ENCODE assay signal across 21 mouse cellular contexts in the genomic region with DNA sequence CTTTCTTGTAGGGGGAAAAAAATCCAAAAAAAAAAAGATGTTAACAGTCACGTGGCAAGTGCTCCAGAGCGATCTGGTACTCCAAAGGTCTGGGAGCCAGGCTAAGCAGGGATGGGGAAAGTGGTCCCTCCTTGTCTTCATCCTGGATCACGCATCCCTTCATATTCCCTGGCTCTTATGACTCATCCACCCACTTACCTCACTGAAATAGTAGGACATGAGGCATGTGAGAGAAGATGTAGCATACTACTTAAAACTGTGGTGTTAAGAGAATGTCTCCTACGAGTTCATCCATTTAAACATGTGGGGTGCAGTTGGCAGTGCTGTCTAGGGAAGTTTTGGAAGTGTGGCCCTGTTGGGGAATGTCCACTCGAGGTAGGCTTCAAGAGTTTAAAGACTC.
"Had no signal": no experiment of that assay in that cellular context is flagged by ENCODE, and none has a peak within 500 bp of the region (broad histone marks: within the 10 kb centered on the region; RNA-seq: fewer than 3 reads in every experiment).

No protein-coding gene starts in this region.

- DNase-seq: kidney, adult 2 months; kidney, postnatal 25 days; layer of hippocampus, postnatal 36 days; liver, postnatal 0 days; lung, embryonic 14.5 days; spleen, adult 18-20 months; thymus, adult 18-20 months; thymus, postnatal 4 days had no signal

- H3K27ac ChIP-seq: kidney, postnatal 0 days; limb, embryonic 12.5 days; limb, embryonic 15.5 days; liver, embryonic 14.5 days; macrophage; midbrain, embryonic 15.5 days; neural tube, embryonic 12.5 days; neural tube, embryonic 15.5 days; stomach, embryonic 15.5 days had no signal

- H3K27me3 ChIP-seq: limb, embryonic 12.5 days; limb, embryonic 15.5 days; midbrain, embryonic 15.5 days; neural tube, embryonic 12.5 days; neural tube, embryonic 15.5 days; stomach, embryonic 15.5 days had no signal

- H3K36me3 ChIP-seq: midbrain, embryonic 15.5 days; neural tube, embryonic 12.5 days; neural tube, embryonic 15.5 days; stomach, embryonic 15.5 days had no signal

- ATAC-seq: intestine, postnatal 0 days; liver, postnatal 0 days; lung, postnatal 0 days; midbrain, embryonic 15.5 days had no signal

- H3K4me3 ChIP-seq: limb, embryonic 12.5 days; limb, embryonic 15.5 days; midbrain, embryonic 15.5 days; neural tube, embryonic 12.5 days; neural tube, embryonic 15.5 days; stomach, embryonic 15.5 days had no signal

- H3K4me1 ChIP-seq: limb, embryonic 12.5 days; limb, embryonic 15.5 days; neural tube, embryonic 12.5 days; neural tube, embryonic 15.5 days; stomach, embryonic 15.5 days had no signal

- H3K4me2 ChIP-seq: limb, embryonic 12.5 days; limb, embryonic 15.5 days; liver, embryonic 11.5 days; lung, embryonic 14.5 days; midbrain, embryonic 11.5 days; midbrain, embryonic 15.5 days; neural tube, embryonic 12.5 days; neural tube, embryonic 15.5 days; stomach, embryonic 15.5 days had no signal

- H3K9ac ChIP-seq: limb, embryonic 12.5 days; limb, embryonic 15.5 days; liver, embryonic 14.5 days; liver, postnatal 0 days; lung, embryonic 14.5 days; midbrain, embryonic 15.5 days; neural tube, embryonic 12.5 days; neural tube, embryonic 15.5 days; stomach, embryonic 15.5 days had no signal

- H3K9me3 ChIP-seq: limb, embryonic 12.5 days; limb, embryonic 15.5 days; midbrain, embryonic 15.5 days; neural tube, embryonic 12.5 days; neural tube, embryonic 15.5 days; stomach, embryonic 15.5 days had no signal
